Mouse (Mus musculus) hindbrain, embryonic 16.5 days (tissue): Measurements from ENCODE around the gene Cdh9. TPM values are rescaled to one million over a fixed set of nuclear protein-coding genes. Genes with fewer than 3 reads are reported as not detected.

Source experiments
- ATAC-seq: fragments of 200-750 bp; cut with Nextera tagmentation; 2 replicates; pipeline ENCODE4 v1.8.0; 2017; ENCODE audit warnings: moderate TSS enrichment, moderate library complexity
- H3K27ac ChIP-seq: fragments of 300-500 bp; sonication (generic); 2 replicates; pipeline ENCODE4 v1.5.1; 2014; ENCODE audit warnings: low read depth, mild to moderate bottlenecking, control low read depth, low read length, moderate library complexity
- H3K27me3 ChIP-seq: fragments of 300-500 bp; sonication (generic); replicated peaks from 2 replicates; pipeline ENCODE4 v1.6.1; 2014; ENCODE audit warnings: low read length; ENCODE audit not compliant: control insufficient read depth, insufficient read depth
- H3K36me3 ChIP-seq: fragments of 300-500 bp; sonication (generic); 2 replicates; pipeline ENCODE4 v1.6.1; 2014; ENCODE audit warnings: mild to moderate bottlenecking, low read length, moderate library complexity, mixed read lengths; ENCODE audit not compliant: control insufficient read depth, insufficient read depth
- H3K4me1 ChIP-seq: fragments of 300-500 bp; sonication (generic); 2 replicates; pipeline ENCODE4 v1.6.1; 2014; ENCODE audit warnings: low read depth, low read length; ENCODE audit not compliant: control insufficient read depth, insufficient read depth
- H3K4me2 ChIP-seq: fragments of 300-500 bp; sonication (generic); 2 replicates; pipeline ENCODE4 v1.6.1; 2014; ENCODE audit warnings: mild to moderate bottlenecking, low read length, control low read depth, moderate library complexity
- H3K4me3 ChIP-seq: fragments of 300-500 bp; sonication (generic); 2 replicates; pipeline ENCODE4 v1.5.1; 2014; ENCODE audit warnings: mild to moderate bottlenecking, low read length, control low read depth, moderate library complexity
- H3K9ac ChIP-seq: fragments of 300-500 bp; sonication (generic); 2 replicates; pipeline ENCODE4 v1.6.1; 2014; ENCODE audit warnings: low read depth, mild to moderate bottlenecking, control low read depth, low read length, moderate library complexity
- H3K9me3 ChIP-seq: fragments of 300-500 bp; sonication (generic); 2 replicates; pipeline ENCODE4 v1.6.1; 2014; ENCODE audit warnings: mild to moderate bottlenecking, low read length, moderate library complexity; ENCODE audit not compliant: control insufficient read depth
- WGBS: fragments of 180-500 bp; shearing (Covaris S2); extraction: QIAGEN DNeasy Blood & Tissue Kit; methylation state at CpG from one replicate; pipeline ENCODE4 v1.1.7; 2014; 5-methylcytosine and 5-hydroxymethylcytosine counted together
- polyA plus RNA-seq: library from polyadenylated mRNA; unstranded; fragments of >200 nt; fragmentation: Nextera tagmentation; extraction: Ambion mirVana; gene quantifications from 2 replicates; pipeline ENCODE4 v1.2.1, GENCODE M21; 2015

The Cdh9 gene
- polyA plus RNA-seq, 1 experiment from 2014 or later, result 13.8 TPM

- no peaks in the 10 kb centered on the region for H3K36me3 ChIP-seq
- H3K9me3 ChIP-seq, result no peaks in the 10 kb centered on the region
- no peaks in the 10 kb centered on the region for H3K4me1 ChIP-seq
- no peak overlapping the region for H3K27ac ChIP-seq
- whole genome bisulfite sequencing, result 82% methylated on average over 3 of the region's 3 CpGs
- H3K9ac ChIP-seq, result no peak overlapping the region
- H3K4me2 ChIP-seq, result no peak overlapping the region
- H3K27me3 ChIP-seq, result no peaks in the 10 kb centered on the region
- no peak overlapping the region for H3K4me3 ChIP-seq
- ATAC-seq, result no peak
Observed at GRCm38 (mm10) chr15:16810787-16811186, 82.2 kb downstream of the Cdh9 start.

- Histone ChIP-seq H3K4me3 (no peak overlapping the region), H3K4me2 (no peak overlapping the region), H3K36me3 (no peaks in the 10 kb centered on the region), H3K4me1 (no peaks in the 10 kb centered on the region), H3K27me3 (no peaks in the 10 kb centered on the region), H3K27ac (no peak overlapping the region), H3K9ac (no peak overlapping the region), H3K9me3 (no peaks in the 10 kb centered on the region)
- ATAC-seq, result no peak
- 97% methylated on average over 1 of the region's 1 CpGs for WGBS
Observed at GRCm38 (mm10) chr15:16814035-16814434, 85.5 kb downstream of the Cdh9 start.

- no peaks in the 10 kb centered on the region for H3K4me1 ChIP-seq
- no peaks in the 10 kb centered on the region for H3K9me3 ChIP-seq
- no peak overlapping the region for H3K27ac ChIP-seq
- H3K9ac ChIP-seq, result no peak overlapping the region
- WGBS, result 90% methylated on average over 1 of the region's 1 CpGs
- no peak for ATAC-seq
- no peak overlapping the region for H3K4me2 ChIP-seq
- H3K27me3 ChIP-seq, result no peaks in the 10 kb centered on the region
- no peaks in the 10 kb centered on the region for H3K36me3 ChIP-seq
- H3K4me3 ChIP-seq, result no peak overlapping the region
Observed at GRCm38 (mm10) chr15:16834761-16835160, 106.2 kb downstream of the Cdh9 start.

GRCm38 (mm10) chr15:16882542-16882941 lies 154.0 kb downstream of the Cdh9 start:
- no peak overlapping the region for H3K9ac ChIP-seq
- H3K4me2 ChIP-seq, result no peak overlapping the region
- H3K4me1 ChIP-seq, result no peaks in the 10 kb centered on the region
- H3K9me3 ChIP-seq, result peaks cover 2% of the 10 kb centered on the region; the same call in 1 of the 2 replicates
- H3K36me3 ChIP-seq, result no peaks in the 10 kb centered on the region
- ATAC-seq, result no peak
- no peak overlapping the region for H3K4me3 ChIP-seq
- WGBS, result 84% methylated on average over 3 of the region's 3 CpGs
- no peaks in the 10 kb centered on the region for H3K27me3 ChIP-seq
- no peak overlapping the region for H3K27ac ChIP-seq

- Histone ChIP-seq H3K36me3 (no peaks in the 10 kb centered on the region), H3K9me3 (no peaks in the 10 kb centered on the region), H3K27ac (no peak overlapping the region), H3K9ac (no peak overlapping the region), H3K4me2 (no peak overlapping the region), H3K27me3 (no peaks in the 10 kb centered on the region), H3K4me3 (no peak overlapping the region), H3K4me1 (no peaks in the 10 kb centered on the region)
- no peak for ATAC-seq
- WGBS, result 93% methylated on average over 1 of the region's 1 CpGs
Observed at GRCm38 (mm10) chr15:16896674-16897073, 168.1 kb downstream of the Cdh9 start.
